Mouse (Mus musculus) heart, embryonic 14.5 days (tissue): ENCODE results near the gene AL607142.1. TPM values are rescaled to one million over a fixed set of nuclear protein-coding genes. Genes with fewer than 3 reads are reported as not detected.

Experiments used
- ATAC-seq: fragments of 200-750 bp; cut with Nextera tagmentation; 2 replicates; pipeline ENCODE4 v1.8.0; 2017; ENCODE audit warnings: low read depth, moderate TSS enrichment; ENCODE audit not compliant: insufficient number of reproducible peaks, insufficient read depth, low FRiP score
- H3K27ac ChIP-seq, 2 experiments: fragments of 200-500 bp in 1 of 2; fragments of 300-500 bp in 1 of 2; sonication (generic) in 1 of 2; replicated peaks in 1 of 2; 2 replicates each; pipeline ENCODE4 v1.5.1; 2012 to 2014; ENCODE audit warnings: low read depth in 2 of 2, low read length in 2 of 2, control low read depth in 1 of 2, mild to moderate bottlenecking in 1 of 2, mixed read lengths in 1 of 2; ENCODE audit not compliant: control insufficient read depth in 1 of 2, insufficient read depth in 1 of 2
- H3K27me3 ChIP-seq: fragments of 300-500 bp; sonication (generic); 2 replicates; pipeline ENCODE4 v1.6.1; 2014; ENCODE audit warnings: mild to moderate bottlenecking, low read length, control low read depth; ENCODE audit not compliant: control insufficient read depth, insufficient read depth
- H3K36me3 ChIP-seq: fragments of 300-500 bp; sonication (generic); 2 replicates; pipeline ENCODE4 v1.6.1; 2014; ENCODE audit warnings: mild to moderate bottlenecking, control low read depth, low read length, mixed read lengths; ENCODE audit not compliant: control insufficient read depth, insufficient read depth
- H3K4me1 ChIP-seq, 2 experiments: fragments of 200-500 bp in 1 of 2; fragments of 300-500 bp in 1 of 2; sonication (generic) in 1 of 2; 2 replicates each; pipeline ENCODE4 v1.6.1; 2012 to 2014; ENCODE audit warnings: low read length in 2 of 2, control low read depth in 1 of 2, mixed read lengths in 1 of 2; ENCODE audit not compliant: control insufficient read depth in 2 of 2, insufficient read depth in 2 of 2
- H3K4me2 ChIP-seq: fragments of 300-500 bp; sonication (generic); 2 replicates; pipeline ENCODE4 v1.6.1; 2014; ENCODE audit warnings: mild to moderate bottlenecking, low read length
- H3K4me3 ChIP-seq, 2 experiments: fragments of 200-500 bp in 1 of 2; fragments of 300-500 bp in 1 of 2; sonication (generic) in 1 of 2; 2 replicates each; pipeline ENCODE4 v1.5.1; 2012 to 2014; ENCODE audit warnings: low read length in 2 of 2, mild to moderate bottlenecking in 2 of 2, control low read depth in 1 of 2, low read depth in 1 of 2, moderate library complexity in 1 of 2; ENCODE audit not compliant: control insufficient read depth in 1 of 2, insufficient read depth in 1 of 2
- H3K9ac ChIP-seq: fragments of 300-500 bp; sonication (generic); 2 replicates; pipeline ENCODE4 v1.6.1; 2014; ENCODE audit warnings: mild to moderate bottlenecking, low read length
- H3K9me3 ChIP-seq: fragments of 300-500 bp; sonication (generic); 2 replicates; pipeline ENCODE4 v1.6.1; 2016; ENCODE audit warnings: low read length, control low read depth; ENCODE audit not compliant: control insufficient read depth
- WGBS: fragments of 180-500 bp; shearing (Covaris S2); extraction: QIAGEN DNeasy Blood & Tissue Kit; methylation state at CpG from one replicate; pipeline ENCODE4 v1.1.7; 2014; 5-methylcytosine and 5-hydroxymethylcytosine counted together
- polyA plus RNA-seq: library from polyadenylated mRNA; unstranded; fragments of >200 nt; fragmentation: Nextera tagmentation; extraction: Ambion mirVana; gene quantifications from 2 replicates; pipeline ENCODE4 v1.2.1, GENCODE M21; 2014

Gene AL607142.1
- polyA plus RNA-seq, 1 experiment from 2014 or later: not detected

DNA sequence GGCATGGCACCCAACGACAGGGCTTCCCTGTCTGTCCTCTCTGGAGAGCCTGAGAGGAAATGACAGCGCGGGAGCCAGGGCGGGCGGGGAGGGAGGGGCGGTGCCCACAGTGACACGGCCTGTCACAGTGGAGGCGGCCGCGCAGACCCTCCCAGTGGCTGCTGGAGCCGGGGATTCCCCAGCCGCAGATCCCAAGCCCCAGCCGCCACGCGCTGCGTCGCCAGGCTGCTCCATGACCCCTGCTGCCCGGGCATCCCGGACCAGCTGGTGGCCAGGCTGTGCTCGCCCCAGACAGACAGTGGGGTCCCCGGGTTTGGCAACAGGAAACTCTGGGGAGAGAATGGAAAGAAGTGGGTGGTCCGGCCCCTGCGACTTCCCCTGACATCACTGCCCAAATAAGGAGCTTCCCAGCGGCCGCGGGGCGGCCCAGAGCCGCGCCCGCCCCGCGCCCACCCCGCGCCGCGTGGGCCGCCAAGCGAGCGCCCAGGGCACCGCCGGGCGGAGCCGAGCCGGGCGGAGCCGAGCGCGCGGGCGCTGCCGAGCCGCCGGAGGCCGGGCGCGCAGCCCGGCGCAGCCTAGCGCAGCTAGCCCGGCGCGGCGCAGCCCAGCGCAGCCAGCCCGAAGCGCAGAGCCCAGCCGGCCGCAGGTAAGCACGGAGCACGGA lies 32.3 kb upstream of the AL607142.1 start:
- Histone ChIP-seq H3K4me3 (peak overlapping the region; percentile 57 to 70), H3K4me2 (peak overlapping the region; percentile 97), H3K27me3 (peaks cover 52% of the 10 kb centered on the region), H3K36me3 (no peaks in the 10 kb centered on the region), H3K4me1 (peaks cover 2 to 6% of the 10 kb centered on the region in 2 experiments; a peak in 3 of 4 replicates), H3K9me3 (no peaks in the 10 kb centered on the region), H3K27ac (no peak overlapping the region), H3K9ac (peak overlapping the region; percentile 69)
- ATAC-seq: peak; percentile 79
- WGBS: under 1% methylated on average over 49 of the region's 70 CpGs

DNA sequence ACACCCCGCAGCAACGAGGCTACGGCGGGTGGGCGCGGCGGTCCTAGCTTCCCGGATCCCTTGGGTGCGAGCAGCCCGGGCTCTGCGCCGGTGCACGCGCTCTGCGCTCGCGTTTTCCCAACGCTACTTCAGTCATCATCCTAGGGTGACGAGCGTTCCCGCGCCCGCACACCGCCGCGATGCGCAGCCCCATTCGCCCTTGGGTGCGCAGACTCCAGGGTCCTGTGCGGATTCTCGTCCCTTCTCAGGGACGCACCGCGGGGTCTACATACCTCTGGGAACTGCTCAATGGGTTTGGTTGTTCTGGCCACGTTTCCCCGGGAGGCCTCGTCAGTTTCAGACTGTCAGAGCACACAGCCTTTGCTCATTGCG lies 31.8 kb upstream of the AL607142.1 start:
- H3K27me3 ChIP-seq: peaks cover 52% of the 10 kb centered on the region
- H3K9me3 ChIP-seq: no peaks in the 10 kb centered on the region
- H3K4me3 ChIP-seq: peak overlapping the region; percentile 57 to 70
- 0 out of 2 replicates have a peak, but pooled peaks have one; percentile 7 for ATAC-seq
- H3K4me2 ChIP-seq: peak overlapping the region; percentile 97
- H3K9ac ChIP-seq: peak overlapping the region; percentile 69
- no peak overlapping the region for H3K27ac ChIP-seq
- H3K4me1 ChIP-seq: peaks cover 2 to 6% of the 10 kb centered on the region in 2 experiments; a peak in 3 of 4 replicates
- no peaks in the 10 kb centered on the region for H3K36me3 ChIP-seq
- under 1% methylated on average over 38 of the region's 38 CpGs for WGBS

DNA sequence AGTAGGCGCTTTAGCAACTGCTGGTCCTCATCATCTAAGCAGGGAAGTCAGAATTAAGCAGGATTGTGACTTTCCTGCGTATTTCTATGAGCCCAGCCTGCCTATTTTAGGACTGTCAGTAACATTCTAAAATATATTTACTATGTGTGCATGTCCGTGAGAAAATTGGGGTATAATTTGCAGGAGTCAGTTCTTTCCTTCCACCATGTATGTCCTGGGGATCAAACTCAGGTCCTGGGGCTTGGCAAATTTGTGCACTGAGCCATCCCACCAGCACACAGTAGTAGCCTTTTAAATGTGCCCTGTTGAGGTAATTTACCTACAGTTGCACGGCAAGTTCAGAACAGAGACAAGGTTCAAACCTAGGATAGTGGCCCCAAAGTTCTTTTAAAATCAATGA lies 28.5 kb upstream of the AL607142.1 start:
- H3K9me3 ChIP-seq: no peaks in the 10 kb centered on the region
- no peak for ATAC-seq
- no peaks in the 10 kb centered on the region for H3K36me3 ChIP-seq
- 82% methylated on average over 4 of the region's 4 CpGs for WGBS
- H3K9ac ChIP-seq: no peak overlapping the region
- peaks cover 2 to 6% of the 10 kb centered on the region in 2 experiments; a peak in 3 of 4 replicates for H3K4me1 ChIP-seq
- no peak overlapping the region for H3K4me2 ChIP-seq
- no peak overlapping the region for H3K27ac ChIP-seq
- no peak overlapping the region for H3K4me3 ChIP-seq
- peaks cover 42% of the 10 kb centered on the region for H3K27me3 ChIP-seq

DNA sequence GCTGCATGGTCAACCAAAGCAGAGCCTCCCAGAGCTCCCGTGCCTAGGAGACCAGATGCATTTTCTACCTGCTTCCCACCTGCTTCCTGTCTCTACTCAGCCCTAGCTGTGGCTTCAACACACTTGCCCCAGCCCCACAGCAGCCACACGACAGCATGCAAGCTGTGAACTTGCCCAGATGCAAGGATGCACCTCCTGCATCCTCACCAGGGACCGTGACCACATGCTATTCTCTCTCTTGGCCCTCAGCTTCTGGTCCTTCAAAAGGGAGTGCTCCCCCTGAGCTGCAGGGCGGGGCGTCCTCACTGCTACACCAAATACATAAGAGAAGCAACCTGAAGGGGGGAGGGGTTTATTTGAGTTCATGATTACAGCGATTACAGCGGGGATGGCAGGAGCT lies 27.8 kb upstream of the AL607142.1 start:
- peaks cover 36% of the 10 kb centered on the region for H3K27me3 ChIP-seq

DNA sequence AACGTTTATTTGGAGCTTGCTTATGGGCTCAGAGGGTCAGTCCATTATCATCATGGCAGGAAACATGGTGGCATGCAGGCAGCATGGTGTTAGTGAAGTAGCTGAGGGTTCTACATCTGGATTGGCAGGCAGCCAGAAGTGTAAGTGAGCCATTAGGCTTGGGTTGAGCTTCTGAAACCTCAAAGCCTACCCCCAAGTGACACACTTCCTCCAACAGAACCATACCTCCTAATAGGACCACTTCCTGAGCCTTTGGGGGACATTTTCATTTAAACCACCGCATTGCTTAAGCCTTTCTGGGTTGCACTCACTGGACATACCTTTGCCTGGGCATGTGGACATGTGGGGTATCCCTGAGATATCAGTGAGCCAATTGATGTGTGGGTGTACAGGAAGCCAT lies 23.3 kb upstream of the AL607142.1 start:
- no peak for ATAC-seq
- no peak overlapping the region for H3K9ac ChIP-seq
- no peak overlapping the region for H3K27ac ChIP-seq
- WGBS: 69% methylated on average over 2 of the region's 2 CpGs
- no peaks in the 10 kb centered on the region for H3K36me3 ChIP-seq
- H3K4me1 ChIP-seq: peaks cover 6 to 7% of the 10 kb centered on the region in 2 experiments; a peak in 3 of 4 replicates
- H3K4me3 ChIP-seq: no peak overlapping the region
- H3K27me3 ChIP-seq: 0 out of 2 replicates have a peak, but pooled peaks cover 6% of the 10 kb centered on the region
- no peak overlapping the region for H3K4me2 ChIP-seq
- H3K9me3 ChIP-seq: no peaks in the 10 kb centered on the region

More for the DNA sequence above, 27.8 kb upstream of the AL607142.1 start:
- H3K27ac ChIP-seq: no peak overlapping the region
- H3K9me3 ChIP-seq: no peaks in the 10 kb centered on the region
- H3K4me2 ChIP-seq: no peak overlapping the region
- no peaks in the 10 kb centered on the region for H3K36me3 ChIP-seq
- H3K4me1 ChIP-seq: peaks cover 2 to 4% of the 10 kb centered on the region in 2 experiments; a peak in 3 of 4 replicates
- WGBS: 43% methylated on average over 7 of the region's 7 CpGs
- no peak for ATAC-seq
- no peak overlapping the region for H3K9ac ChIP-seq
- H3K4me3 ChIP-seq: no peak overlapping the region

DNA sequence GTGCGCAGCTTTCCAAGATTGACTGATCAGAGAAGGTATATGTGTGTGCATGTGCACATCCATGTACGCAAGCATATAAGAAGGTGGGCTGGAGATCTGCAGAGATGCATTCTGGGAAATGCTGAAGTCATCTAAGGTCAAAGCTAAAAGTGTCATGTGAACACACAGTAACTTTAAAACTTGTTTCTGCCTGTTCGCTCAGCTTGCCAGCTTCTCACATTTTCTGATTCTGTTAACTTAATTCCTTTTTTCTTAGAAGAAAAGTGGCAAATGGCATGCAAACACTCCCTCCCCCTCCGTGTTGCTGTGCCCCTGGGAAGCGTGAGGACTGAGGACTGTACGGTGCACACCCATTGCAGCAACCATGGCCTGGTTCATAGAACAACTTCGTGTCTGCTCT lies 22.3 kb upstream of the AL607142.1 start:
- Histone ChIP-seq H3K9ac (no peak overlapping the region), H3K4me3 (no peak overlapping the region), H3K36me3 (no peaks in the 10 kb centered on the region), H3K27me3 (no peaks in the 10 kb centered on the region), H3K9me3 (no peaks in the 10 kb centered on the region), H3K27ac (no peak overlapping the region), H3K4me1 (peaks cover 11 to 13% of the 10 kb centered on the region in 2 experiments; a peak in 3 of 4 replicates), H3K4me2 (no peak overlapping the region)
- WGBS: 88% methylated on average over 7 of the region's 7 CpGs
- ATAC-seq: no peak

DNA sequence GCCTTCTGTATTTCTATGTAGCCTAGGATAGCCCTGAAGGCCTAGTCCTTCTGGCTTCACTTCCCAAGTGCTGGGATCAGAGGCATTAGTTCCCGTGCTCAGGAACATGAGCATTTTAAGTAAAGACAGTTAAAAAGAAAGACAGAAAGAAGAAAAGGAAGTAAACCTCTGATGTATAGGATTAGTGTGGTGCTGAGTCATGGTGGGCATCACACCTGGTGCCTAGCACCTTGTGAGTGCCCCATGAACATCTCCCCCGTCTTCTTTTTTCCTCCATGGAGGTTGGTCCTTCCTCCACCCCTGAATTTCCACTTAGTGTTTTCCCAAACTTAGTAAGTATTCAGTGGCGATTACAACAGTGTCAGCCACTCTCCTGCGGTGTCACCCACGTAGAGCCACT lies 20.2 kb upstream of the AL607142.1 start:
- Histone ChIP-seq H3K9me3 (no peaks in the 10 kb centered on the region), H3K9ac (no peak overlapping the region), H3K4me2 (no peak overlapping the region), H3K4me1 (peaks cover 11 to 13% of the 10 kb centered on the region in 2 experiments; a peak in 3 of 4 replicates), H3K27ac (no peak overlapping the region), H3K36me3 (no peaks in the 10 kb centered on the region), H3K4me3 (no peak overlapping the region), H3K27me3 (no peaks in the 10 kb centered on the region)
- no peak for ATAC-seq
- WGBS: 86% methylated on average over 5 of the region's 5 CpGs
